Mouse (Mus musculus): ENCODE data around the gene Plch2.

DNA sequence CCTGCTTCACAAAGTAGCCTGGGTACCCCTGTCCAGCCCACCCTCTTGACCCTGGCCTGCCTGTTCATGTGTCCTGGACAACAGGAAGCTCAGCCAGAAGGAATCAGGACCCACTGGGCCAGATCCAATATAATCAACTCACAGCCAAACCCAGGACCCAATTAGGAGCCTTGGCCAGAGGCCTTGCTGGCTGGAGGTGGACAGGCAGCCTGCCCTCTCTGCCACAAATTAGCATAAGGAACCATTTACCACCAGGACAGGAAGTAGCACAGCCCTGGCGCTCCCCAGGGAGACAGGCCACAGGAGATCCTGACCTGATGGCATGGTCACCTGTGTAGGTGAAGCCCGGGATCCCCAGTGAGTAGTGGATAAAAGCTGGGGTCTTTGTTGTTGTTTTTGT, 44.5 kb downstream of the Plch2 start:
- TF ChIP-seq MAX (IDR thresholded peaks at IDR 0.05) (no peak), CTCF (IDR thresholded peaks at IDR 0.05; ENCODE audit: control insufficient read depth, insufficient read depth, insufficient read length) (no peak), MYOD1 (IDR thresholded peaks at IDR 0.05; ENCODE audit: control insufficient read depth, insufficient read length, low read depth) (no peak), USF1 (IDR thresholded peaks at IDR 0.05; ENCODE audit: low read depth) (no peak), MYOG (IDR thresholded peaks at IDR 0.05; ENCODE audit: control insufficient read depth, extremely low read depth, insufficient read length) (no peak), FOSL1 (IDR thresholded peaks at IDR 0.05; ENCODE audit: insufficient read depth, low read length, poor library complexity, severe bottlenecking) (no peak), CEBPB (IDR thresholded peaks at IDR 0.05; ENCODE audit: low read depth) (no peak)
